Mouse (Mus musculus) cerebellum, adult 2 months (tissue): ENCODE data around the gene S100z.

Experiments
- CTCF ChIP-seq: fragments of 200-500 bp; IDR thresholded peaks from 2 replicates; pipeline ENCODE4 v1.5.1; 2011; ENCODE audit warnings: low read depth, mild to moderate bottlenecking, control low read depth, low read length, moderate library complexity, borderline replicate concordance; ENCODE audit not compliant: insufficient read depth
- POLR2A ChIP-seq: fragments of 200-500 bp; IDR thresholded peaks from 2 replicates; pipeline ENCODE4 v1.6.1; 2011; ENCODE audit warnings: low read length, control low read depth, borderline replicate concordance; ENCODE audit not compliant: insufficient read depth

DNA sequence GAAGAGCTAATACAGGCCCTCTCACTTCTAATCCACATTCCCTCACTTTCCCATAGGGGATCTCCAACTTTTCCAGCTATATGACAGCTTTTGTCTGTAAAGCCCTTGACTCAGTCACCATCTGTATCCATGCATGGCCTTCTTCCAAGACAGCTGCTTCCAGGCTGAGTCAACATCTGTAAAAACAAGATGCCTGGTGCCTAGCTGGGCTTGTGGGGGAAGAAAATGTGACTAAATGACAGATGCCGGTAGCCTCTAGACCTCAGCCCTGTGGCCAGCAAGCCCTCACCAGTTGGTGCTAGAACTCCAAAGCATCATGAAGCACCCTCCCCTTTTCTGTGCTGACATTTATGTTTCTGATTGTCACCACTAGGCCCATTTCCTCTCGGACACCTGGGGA, 27.0 kb downstream of the S100z start:
- TF ChIP-seq CTCF: no peak
- TF ChIP-seq POLR2A: no peak
